Mouse (Mus musculus): ENCODE results near the gene Smtn. TPM values are rescaled to one million over a fixed set of nuclear protein-coding genes. Genes with fewer than 3 reads are reported as not detected.

Smtn gene
- polyA plus RNA-seq (2015; fragmentation: Nextera tagmentation; extraction: Ambion mirVana), result 304 and 320 TPM in 2 replicates

GRCm38 (mm10) chr11:3540451-3541085 is at the start of gene Smtn:
TSS of gene Smtn (minus strand) at chr11:3540612.

GRCm38 (mm10) chr11:3514529-3515054 is 25.8 kb downstream of the Smtn start, which contains the start of gene Selenom:
TSS of gene Selenom (plus strand) at chr11:3514684.

GRCm38 (mm10) chr11:3487952-3488570 is 52.4 kb downstream of the Smtn start, which contains the start of gene Pla2g3:
TSS of gene Pla2g3 (plus strand) at chr11:3488284.

Other genes starting within 250 kb of the Smtn start
- 20.9 and 28.6 TPM in 2 replicates for gene Pik3ip1, start 210.2 kb downstream of the Smtn start, polyA plus RNA-seq (2015; fragmentation: Nextera tagmentation; extraction: Ambion mirVana)
- 13.4 and 16.9 TPM in 2 replicates for gene Limk2, start 131.4 kb downstream of the Smtn start, polyA plus RNA-seq (2015; fragmentation: Nextera tagmentation; extraction: Ambion mirVana)
- 19.9 and 23.5 TPM in 2 replicates for gene Rnf185, start 88.2 kb downstream of the Smtn start, polyA plus RNA-seq (2015; fragmentation: Nextera tagmentation; extraction: Ambion mirVana)
- 0.09 and 0.27 TPM in 2 replicates for gene Pla2g3, start 52.3 kb downstream of the Smtn start, polyA plus RNA-seq (2015; fragmentation: Nextera tagmentation; extraction: Ambion mirVana)
- gene Inpp5j, start 35.8 kb downstream of the Smtn start, polyA plus RNA-seq (2015; fragmentation: Nextera tagmentation; extraction: Ambion mirVana), result 0.18 and 0.32 TPM in 2 replicates
- gene Selenom, start 25.9 kb downstream of the Smtn start, polyA plus RNA-seq (2015; fragmentation: Nextera tagmentation; extraction: Ambion mirVana), result 99.1 and 138 TPM in 2 replicates
- gene Morc2a, start 108.6 kb upstream of the Smtn start, polyA plus RNA-seq (2015; fragmentation: Nextera tagmentation; extraction: Ambion mirVana), result 8.1 and 8.9 TPM in 2 replicates

All from skeletal muscle tissue, postnatal 0 days (tissue).